Mouse (Mus musculus) bone marrow macrophage, adult 2 months (primary cell): ENCODE measurements at regions not wholly inside any gene's neighbourhood (a gene's known extent, or its start where the extent isn't known, plus 50 kb on each side); places are given as distances from the start of the nearest gene placed in this dataset.

ENCODE experiments used
- CTCF ChIP-seq: IDR thresholded peaks from 2 replicates; pipeline ENCODE4 v1.5.1; 2012; ENCODE audit warnings: low read depth, mild to moderate bottlenecking, low read length, moderate library complexity
- POLR2A ChIP-seq: IDR thresholded peaks from 2 replicates; pipeline ENCODE4 v1.6.1; 2012; ENCODE audit warnings: mild to moderate bottlenecking, low read depth, low read length, borderline replicate concordance

DNA sequence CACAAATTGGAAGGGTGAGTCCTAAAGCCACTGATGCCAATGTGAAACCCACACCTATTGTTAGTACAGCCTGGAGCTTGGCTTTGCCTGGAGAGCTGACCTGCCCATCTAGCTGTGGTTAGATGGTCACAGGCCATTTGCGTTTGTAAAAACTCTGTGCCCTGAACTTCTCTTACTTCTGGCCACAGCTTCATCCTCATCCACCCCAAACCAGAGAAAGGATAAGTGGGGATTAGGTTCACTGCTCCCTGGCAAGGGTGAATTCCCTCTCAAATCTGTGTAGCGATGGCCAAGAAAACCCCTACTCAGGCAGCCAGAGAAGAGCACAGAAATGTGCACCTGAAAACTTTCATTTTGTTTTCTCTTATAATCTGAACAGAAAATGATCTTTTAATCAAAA, 54.9 kb upstream of the 1700066M21Rik start:
- no peak for TF ChIP-seq CTCF
- no peak for TF ChIP-seq POLR2A
